Mouse (Mus musculus) layer of hippocampus, adult 2 months (tissue): ENCODE measurements around the gene Sesn1. TPM values are rescaled to one million over a fixed set of nuclear protein-coding genes. Genes with fewer than 3 reads are reported as not detected.

Experiments used
- DNase-seq, 2 experiments: peaks; one replicate each; pipeline ENCODE4 v3.0.0; 2022; ENCODE audit warnings: low spot score in 2 of 2
- H3K27ac ChIP-seq: fragments of 200-600 bp; 2 replicates; pipeline ENCODE4 v1.8.1; 2022
- H3K4me3 ChIP-seq: fragments of 200-600 bp; 2 replicates; pipeline ENCODE4 v1.8.1; 2022; ENCODE audit warnings: mild to moderate bottlenecking
- CTCF ChIP-seq: fragments of 200-600 bp; conservative IDR thresholded peaks from 2 replicates; pipeline ENCODE4 v1.8.1; 2022; ENCODE audit warnings: antibody characterized with exemption, mild to moderate bottlenecking, moderate library complexity
- total RNA-seq, 2 experiments: library from RNA; stranded (reverse); gene quantifications; 2 replicates each; pipeline ENCODE4 v1.2.3; 2021

The Sesn1 gene
- total RNA-seq, 2 experiments from 2014 or later: 51.4 to 55.3 TPM

GRCm38 (mm10) chr10:41957421-41958225 lies 147.9 kb downstream of the Sesn1 start:
- Histone ChIP-seq H3K27ac (no peak overlapping the region), H3K4me3 (no peak overlapping the region)
- DNase-seq: no peak
- no peak for TF ChIP-seq CTCF

Other genes with a start within 250 kb of the Sesn1 start
- gene Ccdc162, start 93.3 kb upstream of the Sesn1 start, total RNA-seq: 1 to 10 TPM in 1 of 2 experiments, under 1 TPM in 1; 0.91 to 1.6 TPM
- gene Cep57l1, start 64 bp upstream of the Sesn1 start, total RNA-seq: 1 to 10 TPM; 8.5 to 8.6 TPM
- 10 to 100 TPM; 11.1 to 11.8 TPM for gene Armc2, start 208.5 kb downstream of the Sesn1 start, total RNA-seq